Comparison of ENCODE assay signal across 9 mouse cellular contexts in the genomic region with DNA sequence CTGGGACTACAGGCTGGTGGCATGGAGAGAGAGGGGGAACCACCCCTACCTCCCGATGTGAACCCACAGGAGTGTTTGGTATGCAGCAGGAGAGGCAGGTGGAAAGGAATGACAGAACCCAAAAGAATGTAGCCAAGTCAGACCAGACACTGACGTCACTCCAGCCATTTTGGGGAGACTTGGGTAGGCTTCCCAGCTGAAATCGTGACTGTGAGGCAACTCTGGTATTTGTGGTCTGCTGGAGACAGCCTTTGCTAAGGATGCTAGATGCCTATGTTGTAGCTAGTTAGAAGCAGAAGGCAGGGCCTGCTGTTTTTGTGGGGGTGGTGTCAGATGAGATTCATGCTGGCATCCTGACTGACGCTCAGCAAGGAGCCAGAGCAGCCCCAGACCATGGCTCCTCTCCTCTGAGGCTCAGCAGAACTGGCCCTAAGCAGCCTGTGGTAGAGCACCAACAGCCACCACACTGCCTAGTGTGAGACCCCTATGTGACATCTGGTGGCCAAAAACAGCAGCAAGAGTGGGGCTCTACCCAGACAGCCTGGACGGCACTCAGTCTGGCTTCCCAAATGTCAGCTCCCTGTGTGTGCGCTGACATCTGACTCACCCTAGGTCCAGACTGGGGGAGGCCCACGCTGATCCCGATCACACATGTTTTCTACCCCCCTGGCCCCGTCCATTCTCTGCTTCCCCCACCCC. TPM values are rescaled to one million over a fixed set of nuclear protein-coding genes. Genes with fewer than 3 reads are reported as not detected.
A peak's percentile ranks its signal among the peaks of the same experiment; 100 is the strongest.
DNase-seq lines count a peak whose midpoint lies in the region; ATAC-seq and TF ChIP-seq lines count a peak whose summit lies in the region.
"Had no signal": no experiment of that assay in that cellular context is flagged by ENCODE, and none has a peak within 500 bp of the region (broad histone marks: within the 10 kb centered on the region; RNA-seq: fewer than 3 reads in every experiment).

No protein-coding gene starts in this region.

- no peak for ATAC-seq in kidney, postnatal 0 days (replicated peaks; ENCODE audit: low FRiP score, low read depth)
- peak; percentile 30; the same call in 1 of the 2 replicates for ATAC-seq in embryonic facial prominence, embryonic 14.5 days (ENCODE audit: low read depth)

- no peak overlapping the region for H3K4me3 ChIP-seq in kidney, postnatal 0 days (replicated peaks; ENCODE audit: low read depth, low read length)
- no peak overlapping the region for H3K4me3 ChIP-seq in embryonic facial prominence, embryonic 14.5 days (ENCODE audit: low read depth, low read length)
- H3K4me3 ChIP-seq: lung, embryonic 15.5 days had no signal

- intact Hi-C loops in left cerebral cortex, postnatal 14 days (cut with DNase I), result loop anchor here (5.0 kb wide), 1 partner anchor 118 kb away; a partner anchor contains a TSS

- WGBS in kidney, postnatal 0 days, result 42% methylated on average over 9 of the region's 9 CpGs
- WGBS in embryonic facial prominence, embryonic 14.5 days, result 47% methylated on average over 9 of the region's 9 CpGs

- peak; percentile 59 for TF ChIP-seq CTCF in kidney, postnatal 0 days (IDR thresholded peaks at IDR 0.05; ENCODE audit: low read depth)

- H3K36me3 ChIP-seq in kidney, postnatal 0 days (ENCODE audit: insufficient read depth, low read length), result peaks cover 16% of the 10 kb centered on the region; the same call in 1 of the 2 replicates
- H3K36me3 ChIP-seq in embryonic facial prominence, embryonic 14.5 days (ENCODE audit: control insufficient read depth, insufficient read depth, low read length), result peaks cover 3% of the 10 kb centered on the region; the same call in 1 of the 2 replicates
- H3K36me3 ChIP-seq: lung, embryonic 15.5 days had no signal

- no peaks in the 10 kb centered on the region for H3K27me3 ChIP-seq in kidney, postnatal 0 days (ENCODE audit: insufficient read depth, low read length)
- no peaks in the 10 kb centered on the region for H3K27me3 ChIP-seq in embryonic facial prominence, embryonic 14.5 days (replicated peaks; ENCODE audit: control insufficient read depth, insufficient read depth, low read length)
- H3K27me3 ChIP-seq: lung, embryonic 15.5 days had no signal

- DNase-seq in adrenal gland, adult (ENCODE audit: inconsistent age in 2 of 2, low spot score in 1 of 2), result peak; percentile 44 to 45
- DNase-seq in adrenal gland, postnatal 10 days, result no peak
- DNase-seq in kidney, postnatal 0 days (ENCODE audit: low spot score), result no peak
- DNase-seq in kidney, postnatal 14 days, result no peak
- no peak for DNase-seq in embryonic facial prominence, embryonic 14.5 days (ENCODE audit: low spot score)
- peak; percentile 70 to 88 for DNase-seq in left cerebral cortex, postnatal 14 days (ENCODE audit: low spot score in 2 of 2)
- no peak for DNase-seq in urinary bladder, adult 2 months (ENCODE audit: low spot score)
- DNase-seq in spleen, postnatal 14 days (ENCODE audit: low spot score in 2 of 2), result no peak

- H3K4me2 ChIP-seq in kidney, postnatal 0 days (ENCODE audit: low read length), result no peak overlapping the region
- H3K4me2 ChIP-seq in embryonic facial prominence, embryonic 14.5 days (ENCODE audit: low read depth, low read length), result no peak overlapping the region
- H3K4me2 ChIP-seq: lung, embryonic 15.5 days had no signal

- H3K9ac ChIP-seq in kidney, postnatal 0 days (ENCODE audit: low read depth, low read length), result no peak overlapping the region
- no peak overlapping the region for H3K9ac ChIP-seq in embryonic facial prominence, embryonic 14.5 days (ENCODE audit: low read depth, low read length)
- H3K9ac ChIP-seq: lung, embryonic 15.5 days had no signal

- H3K9me3 ChIP-seq in kidney, postnatal 0 days (replicated peaks; ENCODE audit: low read length), result no peaks in the 10 kb centered on the region
- H3K9me3 ChIP-seq in embryonic facial prominence, embryonic 14.5 days (ENCODE audit: control insufficient read depth, low read length), result no peaks in the 10 kb centered on the region
- H3K9me3 ChIP-seq: lung, embryonic 15.5 days had no signal

- peak overlapping the region; percentile 75 for H3K27ac ChIP-seq in kidney, postnatal 0 days
- H3K27ac ChIP-seq in embryonic facial prominence, embryonic 14.5 days (replicated peaks; ENCODE audit: low read depth, low read length), result no peak overlapping the region
- H3K27ac ChIP-seq: lung, embryonic 15.5 days had no signal

- peaks cover 15% of the 10 kb centered on the region for H3K4me1 ChIP-seq in kidney, postnatal 0 days (replicated peaks; ENCODE audit: insufficient read depth, low read length)
- H3K4me1 ChIP-seq in embryonic facial prominence, embryonic 14.5 days (ENCODE audit: control insufficient read depth, insufficient read depth, low read length), result peaks cover 32% of the 10 kb centered on the region

RNA-seq across cellular contexts. Expression of a gene that starts 29.0 kb away (rescaled TPM):
- total RNA-seq in adrenal gland, postnatal 10 days (2021), result 10 to 100 TPM; 22.3 to 26.2 TPM
- 9.9 and 10.2 TPM in 2 replicates for polyA plus RNA-seq in kidney, postnatal 0 days (2015; fragmentation: Nextera tagmentation; extraction: Ambion mirVana)
- 4.6 and 4.8 TPM in 2 replicates for polyA plus RNA-seq in embryonic facial prominence, embryonic 14.5 days (2014; fragmentation: Nextera tagmentation; extraction: Ambion mirVana)
- total RNA-seq in left cerebral cortex, postnatal 14 days (2021), result 1 to 10 TPM; 6.0 to 8.5 TPM
- 20.0 and 21.4 TPM in 2 replicates for polyA plus RNA-seq in urinary bladder, adult 2 months (2012; rRNA removed)

RNA-seq across cellular contexts. Expression of a gene that starts 56.7 kb away (rescaled TPM):
- total RNA-seq in adrenal gland, postnatal 10 days (2021), result 10 to 100 TPM; 47.9 to 65.0 TPM
- polyA plus RNA-seq in kidney, postnatal 0 days (2015; fragmentation: Nextera tagmentation; extraction: Ambion mirVana), result 57.1 and 59.9 TPM in 2 replicates
- polyA plus RNA-seq in embryonic facial prominence, embryonic 14.5 days (2014; fragmentation: Nextera tagmentation; extraction: Ambion mirVana), result 69.7 and 74.6 TPM in 2 replicates
- total RNA-seq in left cerebral cortex, postnatal 14 days (2021), result 10 to 100 TPM; 92.7 to 94.2 TPM
- polyA plus RNA-seq in urinary bladder, adult 2 months (2012; rRNA removed), result 42.4 and 45.9 TPM in 2 replicates

Comparison
In these comparisons a context has a peak if more than half of its experiments do, and no peak if none do; other contexts are left out.
1. DNase-seq: peak in adrenal gland, adult (2 of 2) and left cerebral cortex, postnatal 14 days (2 of 2); none in adrenal gland, postnatal 10 days (single experiment), kidney, postnatal 0 days (single experiment), kidney, postnatal 14 days (single experiment), embryonic facial prominence, embryonic 14.5 days (single experiment), urinary bladder, adult 2 months (single experiment) and spleen, postnatal 14 days (0 of 2).